Mouse (Mus musculus) limb, embryonic 12.5 days (tissue): Measurements from ENCODE around the gene Pdzd2. TPM values are rescaled to one million over a fixed set of nuclear protein-coding genes. Genes with fewer than 3 reads are reported as not detected.
A peak's percentile ranks its signal among the peaks of the same experiment; 100 is the strongest.

ENCODE experiments used
- ATAC-seq: fragments of 200-750 bp; cut with Nextera tagmentation; 2 replicates; pipeline ENCODE4 v1.8.0; 2017; ENCODE audit warnings: low read depth, moderate TSS enrichment; ENCODE audit not compliant: insufficient number of reproducible peaks, insufficient read depth, low FRiP score, low TSS enrichment
- H3K27ac ChIP-seq: fragments of 300-500 bp; sonication (generic); 2 replicates; pipeline ENCODE4 v1.5.1; 2016; ENCODE audit warnings: mild to moderate bottlenecking, moderate library complexity
- H3K27me3 ChIP-seq: fragments of 300-500 bp; sonication (generic); 2 replicates; pipeline ENCODE4 v1.6.1; 2016; ENCODE audit warnings: mild to moderate bottlenecking, moderate library complexity
- H3K36me3 ChIP-seq: fragments of 300-500 bp; sonication (generic); 2 replicates; pipeline ENCODE4 v1.6.1; 2016; ENCODE audit warnings: mild to moderate bottlenecking, moderate library complexity
- H3K4me1 ChIP-seq: fragments of 300-500 bp; sonication (generic); replicated peaks from 2 replicates; pipeline ENCODE4 v1.6.1; 2016
- H3K4me2 ChIP-seq: fragments of 300-500 bp; sonication (generic); 2 replicates; pipeline ENCODE4 v1.6.1; 2016; ENCODE audit warnings: mild to moderate bottlenecking, moderate library complexity
- H3K4me3 ChIP-seq: fragments of 300-500 bp; sonication (generic); replicated peaks from 2 replicates; pipeline ENCODE4 v1.5.1; 2016; ENCODE audit warnings: mild to moderate bottlenecking
- H3K9ac ChIP-seq: fragments of 300-500 bp; sonication (generic); replicated peaks from 2 replicates; pipeline ENCODE4 v1.6.1; 2016; ENCODE audit warnings: mild to moderate bottlenecking, moderate library complexity
- H3K9me3 ChIP-seq: fragments of 300-500 bp; sonication (generic); 2 replicates; pipeline ENCODE4 v1.6.1; 2016; ENCODE audit warnings: mild to moderate bottlenecking, moderate library complexity
- WGBS: fragments of 180-500 bp; shearing (Covaris S2); methylation state at CpG from one replicate; pipeline ENCODE4 v1.1.7; 2016; 5-methylcytosine and 5-hydroxymethylcytosine counted together
- polyA plus RNA-seq: library from polyadenylated mRNA; unstranded; fragments of >200 nt; fragmentation: Nextera tagmentation; extraction: Ambion mirVana; gene quantifications from 2 replicates; pipeline ENCODE4 v1.2.1, GENCODE M21; 2016

The Pdzd2 gene
- polyA plus RNA-seq, 1 experiment from 2014 or later: 32.5 TPM

DNA sequence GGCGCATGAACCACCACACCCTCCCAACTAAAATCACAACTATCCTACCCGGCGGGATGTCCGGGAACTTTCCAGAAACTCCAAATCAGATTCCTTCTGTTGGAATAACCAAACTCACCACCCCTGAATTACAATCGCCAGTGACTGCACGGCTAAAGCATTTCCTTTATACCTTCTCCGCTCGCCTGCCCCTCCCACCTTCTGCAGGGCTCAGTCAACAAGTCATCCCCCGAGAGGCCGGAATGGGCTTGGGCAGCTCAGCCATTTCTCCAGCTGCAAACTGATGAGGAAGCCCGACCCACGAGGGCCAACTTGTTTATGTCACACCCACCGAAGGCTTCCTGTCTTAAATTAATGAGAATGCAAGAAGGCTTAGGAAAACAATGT, 189.8 kb downstream of the Pdzd2 start:
- Histone ChIP-seq H3K27ac (peak overlapping the region; percentile 83), H3K36me3 (no peaks in the 10 kb centered on the region), H3K4me1 (peaks cover 54% of the 10 kb centered on the region), H3K27me3 (no peaks in the 10 kb centered on the region), H3K4me3 (peak overlapping the region; percentile 55), H3K9me3 (no peaks in the 10 kb centered on the region), H3K4me2 (peak overlapping the region; percentile 98), H3K9ac (peak overlapping the region; percentile 62)
- WGBS: 1% methylated on average over 13 of the region's 13 CpGs
- ATAC-seq: no peak

DNA sequence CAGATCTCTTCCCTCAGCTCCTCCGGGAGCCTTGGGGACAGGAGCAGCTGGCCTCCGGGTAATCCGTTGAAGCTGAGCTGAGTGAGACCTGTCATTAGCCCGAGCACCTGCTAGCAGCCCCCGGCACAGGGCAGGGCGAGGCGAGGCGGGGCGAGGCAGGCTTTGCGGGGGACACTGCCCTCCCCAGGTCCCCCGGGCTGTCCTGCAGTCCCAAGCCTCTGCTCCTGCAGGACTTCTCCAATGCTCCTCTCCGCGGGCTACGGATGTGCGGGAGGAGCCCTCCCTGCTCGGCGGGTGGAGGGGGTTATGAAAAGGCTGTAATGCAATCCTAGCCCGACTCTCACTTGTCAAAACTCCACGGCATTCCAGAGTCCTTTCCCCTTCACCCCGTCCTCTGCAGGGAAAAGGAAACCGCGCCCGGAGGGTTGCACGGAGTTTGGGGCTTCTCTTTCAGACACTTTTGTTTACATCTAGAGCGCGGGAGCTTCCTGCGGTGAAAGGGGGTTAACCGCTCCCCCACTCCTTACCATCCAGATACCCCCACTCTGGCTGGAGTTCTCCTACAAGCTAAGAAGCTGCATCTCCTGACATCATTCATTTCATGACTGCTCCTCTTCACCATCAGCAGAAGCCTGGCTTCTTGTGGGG, 190.3 kb downstream of the Pdzd2 start:
- Histone ChIP-seq H3K36me3 (no peaks in the 10 kb centered on the region), H3K4me3 (peak overlapping the region; percentile 55), H3K4me2 (peak overlapping the region; percentile 98), H3K9ac (peak overlapping the region; percentile 62), H3K9me3 (no peaks in the 10 kb centered on the region), H3K27ac (peak overlapping the region; percentile 83), H3K4me1 (peaks cover 59% of the 10 kb centered on the region), H3K27me3 (no peaks in the 10 kb centered on the region)
- WGBS: 0% methylated on average over 28 of the region's 28 CpGs
- ATAC-seq: peak; percentile 18; the same call in 1 of the 2 replicates

DNA sequence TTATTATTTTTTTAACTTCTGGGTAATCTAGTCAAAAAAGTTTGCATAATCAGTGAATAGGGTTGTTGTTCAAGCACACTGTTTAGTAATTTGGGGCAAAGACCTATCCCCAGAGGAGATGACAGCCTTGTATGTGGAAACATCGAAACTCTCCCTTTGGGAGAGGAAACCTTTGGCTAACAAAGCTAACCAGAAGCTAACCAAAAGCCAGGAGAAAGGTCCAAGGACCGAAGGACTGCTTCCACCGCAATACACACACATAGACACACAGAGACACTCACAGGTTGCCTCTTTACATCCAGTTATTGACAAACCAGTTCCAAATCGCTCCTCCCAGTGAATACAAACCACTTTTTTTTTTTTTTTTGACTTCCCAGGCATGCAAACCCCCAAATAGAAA, 191.0 kb downstream of the Pdzd2 start:
- 52% methylated on average over 4 of the region's 4 CpGs for WGBS
- Histone ChIP-seq H3K4me1 (peaks cover 66% of the 10 kb centered on the region), H3K27me3 (no peaks in the 10 kb centered on the region), H3K9me3 (no peaks in the 10 kb centered on the region), H3K9ac (no peak overlapping the region; the same call in 1 of the 2 replicates), H3K27ac (peak overlapping the region; percentile 83), H3K36me3 (no peaks in the 10 kb centered on the region), H3K4me2 (peak overlapping the region; percentile 98), H3K4me3 (peak overlapping the region; percentile 55)
- no peak for ATAC-seq

DNA sequence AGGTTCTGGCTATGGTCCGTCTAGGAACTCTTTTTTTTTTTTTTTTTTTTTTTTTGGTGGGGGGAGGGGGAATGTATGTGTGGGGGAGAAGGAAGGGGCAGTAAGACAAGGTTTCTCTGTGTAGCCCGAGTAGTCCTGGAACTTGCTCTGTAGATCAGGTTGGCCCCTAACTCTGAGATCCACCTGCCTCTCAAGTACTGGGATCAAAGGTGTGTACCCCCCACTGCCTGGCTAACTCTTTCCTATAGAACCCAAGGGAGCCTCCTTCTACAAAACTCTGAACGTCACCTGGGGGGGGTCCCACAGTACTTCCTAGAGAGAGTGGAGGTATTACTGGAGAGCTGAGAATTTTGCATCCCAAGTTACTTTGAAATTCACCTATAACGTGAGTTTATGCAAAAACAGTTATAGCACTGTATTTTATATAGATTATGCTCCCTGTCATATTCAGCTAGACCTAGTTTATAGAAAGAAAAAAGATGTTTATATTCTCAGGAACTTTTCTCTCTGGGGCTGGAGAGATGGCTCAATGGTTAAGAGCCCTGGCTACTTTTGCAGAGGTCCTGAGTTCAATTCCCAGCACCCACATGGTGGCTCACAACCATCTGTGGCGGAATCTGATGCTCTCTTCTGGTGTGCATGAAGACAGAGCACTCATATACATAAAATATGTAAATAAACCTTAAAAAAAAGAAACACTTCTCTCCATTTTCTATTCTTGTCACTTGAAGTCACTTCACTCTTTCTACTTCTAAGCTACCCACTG, 191.9 kb downstream of the Pdzd2 start:
- H3K9me3 ChIP-seq: no peaks in the 10 kb centered on the region
- H3K27me3 ChIP-seq: no peaks in the 10 kb centered on the region
- no peak overlapping the region for H3K4me3 ChIP-seq
- no peak overlapping the region for H3K27ac ChIP-seq
- no peaks in the 10 kb centered on the region for H3K36me3 ChIP-seq
- WGBS: 57% methylated on average over 5 of the region's 5 CpGs
- peaks cover 68% of the 10 kb centered on the region for H3K4me1 ChIP-seq
- peak overlapping the region; percentile 26; the same call in 1 of the 2 replicates for H3K4me2 ChIP-seq
- no peak for ATAC-seq
- H3K9ac ChIP-seq: no peak overlapping the region

DNA sequence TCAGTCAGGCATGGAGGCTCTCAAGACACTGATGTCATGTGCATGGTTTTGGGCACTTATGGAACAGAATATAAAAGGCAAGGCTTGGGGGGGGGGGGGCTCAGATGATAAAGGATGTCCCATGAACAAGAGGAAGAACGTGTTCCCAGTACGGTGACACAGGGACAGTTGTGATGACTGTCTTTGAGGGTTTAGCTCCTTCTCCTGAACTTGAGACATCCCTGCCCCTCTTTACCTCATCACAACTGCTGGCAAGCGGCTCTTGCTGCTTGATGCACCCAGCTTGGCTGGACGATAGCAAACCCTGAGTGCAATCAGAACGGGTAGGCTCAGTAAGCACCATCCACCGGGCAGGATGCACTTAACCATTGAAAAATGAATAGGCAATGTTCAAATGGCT, 192.9 kb downstream of the Pdzd2 start:
- no peak for ATAC-seq
- H3K4me1 ChIP-seq: peaks cover 68% of the 10 kb centered on the region

DNA sequence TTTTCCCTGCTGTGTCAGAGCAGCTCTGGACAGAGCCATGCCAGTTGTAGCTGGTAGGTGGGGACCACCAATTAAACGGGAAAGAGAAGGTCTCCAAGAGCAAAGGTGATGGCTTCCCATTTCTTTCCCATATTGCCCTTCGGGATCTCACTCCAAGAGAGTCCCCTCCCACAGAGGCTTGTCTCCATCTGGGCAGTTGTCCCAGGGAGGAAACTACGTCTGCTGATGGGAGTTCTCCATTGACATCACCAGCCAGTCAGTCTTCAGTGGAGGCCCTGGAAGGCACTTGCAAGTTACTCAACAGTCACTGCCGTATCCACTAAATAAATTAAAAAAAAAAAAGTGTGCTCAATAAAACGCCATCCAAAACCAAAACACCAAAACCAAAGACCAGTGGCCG, 194.1 kb downstream of the Pdzd2 start:
- peak overlapping the region; percentile 20; the same call in 1 of the 2 replicates for H3K4me2 ChIP-seq
- H3K9ac ChIP-seq: no peak overlapping the region
- no peaks in the 10 kb centered on the region for H3K36me3 ChIP-seq
- 59% methylated on average over 6 of the region's 6 CpGs for WGBS
- H3K9me3 ChIP-seq: no peaks in the 10 kb centered on the region
- peaks cover 65% of the 10 kb centered on the region for H3K4me1 ChIP-seq
- no peaks in the 10 kb centered on the region for H3K27me3 ChIP-seq
- no peak for ATAC-seq
- H3K27ac ChIP-seq: peak overlapping the region; percentile 53; the same call in 1 of the 2 replicates
- no peak overlapping the region for H3K4me3 ChIP-seq

More for the DNA sequence above, 192.9 kb downstream of the Pdzd2 start:
- peak overlapping the region; percentile 26; the same call in 1 of the 2 replicates for H3K4me2 ChIP-seq
- WGBS: 84% methylated on average over 6 of the region's 6 CpGs
- no peak overlapping the region for H3K4me3 ChIP-seq
- no peak overlapping the region for H3K27ac ChIP-seq
- H3K36me3 ChIP-seq: no peaks in the 10 kb centered on the region
- no peaks in the 10 kb centered on the region for H3K27me3 ChIP-seq
- no peaks in the 10 kb centered on the region for H3K9me3 ChIP-seq
- no peak overlapping the region for H3K9ac ChIP-seq

DNA sequence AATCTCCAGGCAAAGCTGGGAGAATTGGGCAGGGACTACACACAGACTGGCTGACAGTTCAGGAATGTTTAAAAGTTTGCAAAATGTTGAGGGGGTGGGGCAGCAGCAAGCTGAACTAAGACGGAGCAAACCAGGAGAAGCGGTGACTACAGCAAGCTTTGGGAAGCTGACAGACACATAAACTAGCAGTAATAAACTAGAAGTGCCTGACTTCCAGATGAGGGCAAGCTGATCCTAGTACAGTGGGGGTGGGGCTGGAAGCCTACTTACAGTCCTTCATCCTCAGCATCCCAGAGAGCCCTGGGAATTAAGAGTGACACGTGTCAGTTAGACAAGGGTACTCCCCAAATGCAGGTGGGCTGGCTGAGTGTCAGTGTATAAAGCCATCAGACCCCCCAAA, 194.5 kb downstream of the Pdzd2 start:
- peak; percentile 5; the same call in 1 of the 2 replicates for ATAC-seq
- H3K4me1 ChIP-seq: peaks cover 63% of the 10 kb centered on the region

DNA sequence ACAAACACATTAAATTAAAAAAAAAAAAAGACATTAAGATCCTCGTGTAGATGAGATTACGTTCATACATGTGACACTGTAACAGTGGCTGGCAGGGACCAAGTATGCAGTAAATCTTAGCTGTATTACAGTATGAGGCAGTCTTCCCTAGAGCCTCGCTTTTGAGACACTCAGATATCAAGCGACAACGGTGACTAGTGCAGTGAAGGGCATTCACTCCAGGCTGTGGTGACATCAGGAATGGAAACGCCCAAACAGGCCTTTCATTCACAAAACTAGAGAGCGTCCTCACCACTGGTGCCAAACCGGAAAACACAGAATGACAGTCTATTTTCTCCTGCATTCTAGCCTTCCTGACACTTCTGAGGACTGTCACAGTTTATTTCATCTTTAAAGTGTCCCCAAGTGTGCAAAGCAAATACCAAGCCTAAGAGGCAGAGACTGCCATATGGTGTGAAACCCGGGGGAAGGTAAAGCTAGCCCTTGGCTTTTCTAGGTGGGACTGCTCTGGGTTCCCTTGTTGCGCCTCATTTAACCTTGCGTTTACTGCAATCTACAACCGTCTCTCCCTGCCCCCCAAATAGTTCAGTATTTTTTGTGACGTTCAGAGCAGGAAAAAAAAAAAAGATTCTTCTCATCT, 195.9 kb downstream of the Pdzd2 start:
- WGBS: 77% methylated on average over 13 of the region's 13 CpGs
- no peaks in the 10 kb centered on the region for H3K9me3 ChIP-seq
- no peak for ATAC-seq

More for the DNA sequence above, 194.5 kb downstream of the Pdzd2 start:
- H3K27ac ChIP-seq: peak overlapping the region; percentile 53; the same call in 1 of the 2 replicates
- no peaks in the 10 kb centered on the region for H3K9me3 ChIP-seq
- no peak overlapping the region for H3K9ac ChIP-seq
- 11% methylated on average over 3 of the region's 3 CpGs for WGBS
- H3K4me2 ChIP-seq: peak overlapping the region; percentile 20
- H3K4me3 ChIP-seq: no peak overlapping the region
- no peaks in the 10 kb centered on the region for H3K27me3 ChIP-seq
- H3K36me3 ChIP-seq: no peaks in the 10 kb centered on the region

DNA sequence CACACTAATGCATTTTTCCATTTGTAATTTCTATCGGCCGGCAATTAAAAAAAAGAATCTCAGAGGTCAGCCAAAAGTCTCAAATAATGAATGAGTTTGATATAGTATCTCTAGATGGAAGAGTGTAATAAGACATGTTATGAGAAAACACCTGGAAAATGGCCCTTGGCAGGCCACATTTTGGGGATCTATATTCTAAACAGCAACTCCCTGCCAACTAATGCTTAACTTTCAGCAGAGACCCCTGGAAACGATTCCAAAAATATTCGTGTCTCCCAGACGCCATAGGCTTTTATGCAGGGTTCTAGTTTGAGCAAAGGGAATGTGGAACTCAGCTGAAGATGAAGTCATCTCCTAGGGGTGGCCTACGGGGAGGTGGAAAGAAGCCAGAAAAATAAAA, 197.4 kb downstream of the Pdzd2 start:
- ATAC-seq: no peak
- no peaks in the 10 kb centered on the region for H3K36me3 ChIP-seq
- peaks cover 54% of the 10 kb centered on the region for H3K4me1 ChIP-seq
- H3K9ac ChIP-seq: no peak overlapping the region
- H3K27me3 ChIP-seq: no peaks in the 10 kb centered on the region
- WGBS: 91% methylated on average over 6 of the region's 6 CpGs
- H3K27ac ChIP-seq: no peak overlapping the region
- H3K4me3 ChIP-seq: no peak overlapping the region
- H3K4me2 ChIP-seq: no peak overlapping the region
- H3K9me3 ChIP-seq: no peaks in the 10 kb centered on the region

More for the DNA sequence above, 195.9 kb downstream of the Pdzd2 start:
- no peak overlapping the region for H3K27ac ChIP-seq
- no peaks in the 10 kb centered on the region for H3K27me3 ChIP-seq
- no peak overlapping the region for H3K9ac ChIP-seq
- H3K4me2 ChIP-seq: no peak overlapping the region
- no peaks in the 10 kb centered on the region for H3K36me3 ChIP-seq
- no peak overlapping the region for H3K4me3 ChIP-seq
- H3K4me1 ChIP-seq: peaks cover 62% of the 10 kb centered on the region

DNA sequence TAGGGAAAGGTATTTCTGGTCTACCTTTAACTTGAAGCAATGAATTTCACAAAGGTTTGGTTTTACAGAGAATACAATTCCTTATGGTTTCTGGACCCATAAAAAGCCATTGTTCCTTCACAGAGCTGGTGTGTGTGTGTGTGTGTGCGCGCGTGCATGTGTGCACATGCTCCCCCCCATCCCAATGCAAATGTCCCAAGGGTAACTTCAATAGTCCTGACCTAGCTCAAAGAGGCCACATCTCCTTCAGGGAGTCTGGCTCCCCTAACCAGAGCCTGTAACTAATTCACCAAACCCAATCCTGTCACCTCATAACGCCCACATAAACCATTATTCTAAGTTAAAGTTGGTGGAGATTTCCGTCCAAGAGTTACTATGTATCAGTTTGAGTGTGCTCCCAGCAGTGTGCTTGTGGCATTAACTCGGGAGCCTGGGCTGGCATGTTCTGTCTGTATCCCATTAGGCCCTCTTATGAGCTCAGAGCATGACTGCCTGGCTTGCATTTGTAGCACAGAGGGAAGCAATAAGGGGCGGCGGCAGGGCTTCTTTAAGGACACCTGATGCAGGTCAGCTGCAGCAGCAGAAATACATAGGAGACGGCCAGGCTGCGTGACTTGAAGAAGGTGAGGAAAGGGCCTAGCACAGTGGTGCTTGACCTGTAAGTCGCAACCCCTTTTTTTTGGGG, 200.0 kb downstream of the Pdzd2 start:
- 40% methylated on average over 11 of the region's 11 CpGs for WGBS
- peak; percentile 80 for ATAC-seq
- no peaks in the 10 kb centered on the region for H3K9me3 ChIP-seq
- H3K4me1 ChIP-seq: peaks cover 30% of the 10 kb centered on the region
- no peak overlapping the region for H3K9ac ChIP-seq
- H3K4me3 ChIP-seq: no peak overlapping the region
- H3K27me3 ChIP-seq: no peaks in the 10 kb centered on the region
- H3K36me3 ChIP-seq: no peaks in the 10 kb centered on the region
- H3K27ac ChIP-seq: peak overlapping the region; percentile 70
- no peak overlapping the region for H3K4me2 ChIP-seq
